Mouse (Mus musculus) liver, embryonic 16.5 days (tissue): ENCODE measurements around the gene Rxra. TPM values are rescaled to one million over a fixed set of nuclear protein-coding genes. Genes with fewer than 3 reads are reported as not detected.

Experiments
- ATAC-seq: fragments of 200-750 bp; cut with Nextera tagmentation; 2 replicates; pipeline ENCODE4 v1.8.0; 2017; ENCODE audit warnings: low read depth, mild to moderate bottlenecking, moderate number of reproducible peaks, moderate library complexity
- H3K27ac ChIP-seq: fragments of 300-500 bp; sonication (generic); 2 replicates; pipeline ENCODE4 v1.5.1; 2014; ENCODE audit warnings: mild to moderate bottlenecking, low read length
- H3K27me3 ChIP-seq: fragments of 300-500 bp; sonication (generic); 2 replicates; pipeline ENCODE4 v1.6.1; 2014; ENCODE audit warnings: low read depth, low read length, mixed read lengths; ENCODE audit not compliant: control insufficient read depth, insufficient read depth
- H3K36me3 ChIP-seq: fragments of 300-500 bp; sonication (generic); 2 replicates; pipeline ENCODE4 v1.6.1; 2014; ENCODE audit warnings: mild to moderate bottlenecking; ENCODE audit not compliant: control insufficient read depth, insufficient read depth
- H3K4me1 ChIP-seq: fragments of 300-500 bp; sonication (generic); 2 replicates; pipeline ENCODE4 v1.6.1; 2014; ENCODE audit warnings: low read depth, low read length, mixed read lengths; ENCODE audit not compliant: control insufficient read depth
- H3K4me2 ChIP-seq: fragments of 300-500 bp; sonication (generic); 2 replicates; pipeline ENCODE4 v1.6.1; 2014; ENCODE audit warnings: low read depth, low read length, mixed read lengths
- H3K4me3 ChIP-seq: fragments of 300-500 bp; sonication (generic); 2 replicates; pipeline ENCODE4 v1.5.1; 2014; ENCODE audit warnings: low read depth, mild to moderate bottlenecking, low read length
- H3K9ac ChIP-seq: fragments of 300-500 bp; sonication (generic); 2 replicates; pipeline ENCODE4 v1.6.1; 2014; ENCODE audit warnings: low read depth, low read length
- H3K9me3 ChIP-seq: fragments of 300-500 bp; sonication (generic); replicated peaks from 2 replicates; pipeline ENCODE4 v1.6.1; 2016; ENCODE audit warnings: low read length; ENCODE audit not compliant: control insufficient read depth
- WGBS: fragments of 180-500 bp; shearing (Covaris S2); extraction: QIAGEN DNeasy Blood & Tissue Kit; methylation state at CpG from one replicate; pipeline ENCODE4 v1.1.7; 2014; ENCODE audit not compliant: insufficient replicate concordance; 5-methylcytosine and 5-hydroxymethylcytosine counted together
- polyA plus RNA-seq: library from polyadenylated mRNA; unstranded; fragments of >200 nt; fragmentation: Nextera tagmentation; extraction: Ambion mirVana; gene quantifications from 2 replicates; pipeline ENCODE4 v1.2.1, GENCODE M21; 2015

Rxra gene
- polyA plus RNA-seq, 1 experiment from 2014 or later = 5.5 TPM

GRCm38 (mm10) chr2:27656576-27656975 is 19.7 kb upstream of the Rxra start:
- no peak for ATAC-seq

DNA sequence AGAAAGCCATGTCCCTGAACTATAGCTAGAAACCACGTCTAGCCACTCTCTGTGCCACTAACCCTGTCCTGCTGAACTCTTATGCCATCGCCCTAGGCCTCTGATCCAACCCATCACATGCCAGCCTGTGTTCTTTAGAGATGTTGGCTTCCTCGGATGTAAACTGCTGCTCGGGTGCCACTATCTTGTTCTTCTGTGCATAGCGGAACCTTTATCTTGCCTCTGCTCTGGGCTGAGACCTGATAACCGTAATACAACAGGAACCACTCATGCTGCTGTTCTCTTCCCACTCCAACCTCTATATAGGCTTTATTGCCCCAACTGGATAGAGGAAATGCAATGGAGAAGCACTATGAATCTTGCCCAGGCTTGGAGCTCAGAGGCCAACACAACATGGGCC is 11.0 kb upstream of the Rxra start:
- Histone ChIP-seq H3K4me1 (peaks cover 8% of the 10 kb centered on the region), H3K4me3 (no peak overlapping the region), H3K9me3 (no peaks in the 10 kb centered on the region), H3K9ac (no peak overlapping the region), H3K27me3 (no peaks in the 10 kb centered on the region), H3K36me3 (no peaks in the 10 kb centered on the region), H3K4me2 (no peak overlapping the region), H3K27ac (no peak overlapping the region)
- ATAC-seq = peak; percentile 45; the same call in 1 of the 2 replicates
- WGBS = 21% methylated on average over 6 of the region's 6 CpGs

More at GRCm38 (mm10) chr2:27656576-27656975, 19.7 kb upstream of the Rxra start:
- H3K36me3 ChIP-seq = no peaks in the 10 kb centered on the region
- H3K4me3 ChIP-seq = no peak overlapping the region
- H3K4me2 ChIP-seq = no peak overlapping the region
- no peak overlapping the region for H3K27ac ChIP-seq
- no peaks in the 10 kb centered on the region for H3K27me3 ChIP-seq
- H3K9me3 ChIP-seq = no peaks in the 10 kb centered on the region
- no peak overlapping the region for H3K9ac ChIP-seq
- H3K4me1 ChIP-seq = peaks cover 7% of the 10 kb centered on the region; the same call in 1 of the 2 replicates

- 70% methylated on average over 4 of the region's 4 CpGs for WGBS
- H3K4me1 ChIP-seq = peaks cover 9% of the 10 kb centered on the region
- H3K27me3 ChIP-seq = no peaks in the 10 kb centered on the region
- no peak overlapping the region for H3K27ac ChIP-seq
- no peak overlapping the region for H3K4me3 ChIP-seq
- no peaks in the 10 kb centered on the region for H3K36me3 ChIP-seq
- ATAC-seq = no peak
- no peaks in the 10 kb centered on the region for H3K9me3 ChIP-seq
- H3K9ac ChIP-seq = no peak overlapping the region
- no peak overlapping the region for H3K4me2 ChIP-seq
Measured at GRCm38 (mm10) chr2:27666719-27667118, 9.5 kb upstream of the Rxra start.

DNA sequence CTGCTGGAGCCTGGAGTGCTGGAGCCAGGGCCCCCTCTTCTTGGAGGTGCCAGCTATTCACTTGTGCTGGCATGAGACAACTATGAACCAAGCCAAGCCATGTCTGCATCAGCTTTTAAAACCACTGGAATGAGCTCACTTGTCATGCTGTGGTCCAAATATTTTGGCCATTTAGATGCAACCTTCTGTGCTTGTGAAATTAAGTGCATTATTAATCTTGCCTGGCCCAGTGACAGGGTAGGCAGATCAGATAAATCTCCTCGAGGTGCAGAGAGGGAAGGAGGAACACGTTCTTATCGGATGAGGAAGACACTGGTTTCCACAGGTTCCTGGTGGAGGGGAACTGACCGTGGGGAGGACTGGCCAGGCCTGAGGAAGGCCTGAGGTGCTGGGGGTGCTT is 8.6 kb upstream of the Rxra start:
- H3K27me3 ChIP-seq = no peaks in the 10 kb centered on the region
- no peaks in the 10 kb centered on the region for H3K36me3 ChIP-seq
- H3K27ac ChIP-seq = no peak overlapping the region
- H3K4me1 ChIP-seq = peaks cover 11% of the 10 kb centered on the region
- H3K4me2 ChIP-seq = no peak overlapping the region
- 13% methylated on average over 4 of the region's 4 CpGs for WGBS
- H3K4me3 ChIP-seq = no peak overlapping the region
- no peaks in the 10 kb centered on the region for H3K9me3 ChIP-seq
- H3K9ac ChIP-seq = no peak overlapping the region
- ATAC-seq = no peak

DNA sequence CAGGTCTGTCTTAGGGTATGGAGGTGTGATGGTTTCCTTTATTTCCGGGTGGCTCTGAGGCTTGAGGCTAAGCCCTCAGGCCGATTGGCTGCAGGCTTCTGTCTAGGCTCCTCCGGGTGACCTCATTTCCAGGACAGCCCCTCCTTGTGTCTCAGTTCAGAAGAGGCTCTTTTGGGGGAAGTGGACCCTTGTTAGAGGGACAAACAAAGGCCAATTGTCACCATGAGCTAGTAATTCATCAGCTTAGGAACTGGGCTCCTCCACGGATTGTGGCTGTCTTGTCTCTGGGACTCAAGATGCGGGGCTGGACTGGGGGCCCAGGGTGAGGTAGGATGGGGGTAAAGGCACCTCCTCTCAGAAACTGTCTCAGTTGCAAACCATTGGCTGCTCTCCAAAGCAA is 5.5 kb upstream of the Rxra start:
- no peak overlapping the region for H3K4me2 ChIP-seq
- H3K9ac ChIP-seq = no peak overlapping the region

GRCm38 (mm10) chr2:27671633-27672091 is 4.6 kb upstream of the Rxra start:
- Histone ChIP-seq H3K4me3 (no peak overlapping the region), H3K9ac (no peak overlapping the region), H3K36me3 (no peaks in the 10 kb centered on the region), H3K27ac (no peak overlapping the region), H3K4me1 (peaks cover 18% of the 10 kb centered on the region), H3K27me3 (peaks cover 6% of the 10 kb centered on the region; the same call in 1 of the 2 replicates), H3K4me2 (no peak overlapping the region), H3K9me3 (no peaks in the 10 kb centered on the region)
- 40% methylated on average over 3 of the region's 3 CpGs for WGBS
- peak; percentile 55 for ATAC-seq

More for the DNA sequence above, 5.5 kb upstream of the Rxra start:
- Histone ChIP-seq H3K27me3 (no peaks in the 10 kb centered on the region), H3K4me1 (peaks cover 9% of the 10 kb centered on the region), H3K4me3 (no peak overlapping the region), H3K9me3 (no peaks in the 10 kb centered on the region), H3K27ac (no peak overlapping the region), H3K36me3 (no peaks in the 10 kb centered on the region)
- ATAC-seq = no peak
- 51% methylated on average over 5 of the region's 5 CpGs for WGBS

GRCm38 (mm10) chr2:27676478-27677325 is 462 bp downstream of the Rxra start:
- Histone ChIP-seq H3K4me1 (peaks cover 39% of the 10 kb centered on the region), H3K4me2 (peak overlapping the region; percentile 86), H3K27ac (peak overlapping the region; percentile 87), H3K4me3 (peak overlapping the region; percentile 74), H3K9me3 (no peaks in the 10 kb centered on the region), H3K9ac (peak overlapping the region; percentile 65), H3K36me3 (no peaks in the 10 kb centered on the region), H3K27me3 (peaks cover 8% of the 10 kb centered on the region; the same call in 1 of the 2 replicates)
- 1% methylated on average over 59 of the region's 106 CpGs for WGBS
- ATAC-seq = peak; percentile 71

GRCm38 (mm10) chr2:27677411-27678310 is 1.4 kb downstream of the Rxra start:
- under 1% methylated on average over 66 of the region's 77 CpGs for WGBS
- peak; percentile 4; the same call in 1 of the 2 replicates for ATAC-seq
- Histone ChIP-seq H3K9ac (peak overlapping the region; percentile 65), H3K9me3 (no peaks in the 10 kb centered on the region), H3K4me3 (peak overlapping the region; percentile 74), H3K4me2 (peak overlapping the region; percentile 86), H3K4me1 (peaks cover 37% of the 10 kb centered on the region), H3K27me3 (peaks cover 8% of the 10 kb centered on the region; the same call in 1 of the 2 replicates), H3K36me3 (no peaks in the 10 kb centered on the region), H3K27ac (peak overlapping the region; percentile 74)
